Mouse (Mus musculus) spleen, adult 2 months (tissue): ENCODE measurements at regions not wholly inside any gene's neighbourhood (a gene's known extent, or its start where the extent isn't known, plus 50 kb on each side); places are given as distances from the start of the nearest gene placed in this dataset.

ENCODE experiments used
- DNase-seq, 2 experiments: peaks; one replicate each; pipeline versions ENCODE4 v3.0.0 to v3.0.0-alpha.2; 2012 to 2021; ENCODE audit warnings: low spot score in 2 of 2, low read depth in 1 of 2
- H3K27ac ChIP-seq: fragments of 200-500 bp; 2 replicates; pipeline ENCODE4 v1.5.1; 2012; ENCODE audit warnings: low read length, inconsistent platforms; ENCODE audit not compliant: insufficient read depth
- H3K27me3 ChIP-seq: fragments of 200-500 bp; 2 replicates; pipeline ENCODE4 v1.6.1; 2012; ENCODE audit warnings: mild to moderate bottlenecking, moderate library complexity, low read length, inconsistent platforms; ENCODE audit not compliant: control insufficient read depth, insufficient read depth
- H3K36me3 ChIP-seq: fragments of 200-500 bp; 2 replicates; pipeline ENCODE4 v1.6.1; 2012; ENCODE audit warnings: mild to moderate bottlenecking, low read length, inconsistent platforms; ENCODE audit not compliant: control insufficient read depth, insufficient read depth
- H3K4me1 ChIP-seq: fragments of 200-500 bp; 2 replicates; pipeline ENCODE4 v1.6.1; 2011; ENCODE audit warnings: inconsistent platforms; ENCODE audit not compliant: control insufficient read depth, insufficient read depth, insufficient read length
- H3K4me3 ChIP-seq: fragments of 200-500 bp; 2 replicates; pipeline ENCODE4 v1.5.1; 2011; ENCODE audit warnings: mild to moderate bottlenecking, inconsistent platforms; ENCODE audit not compliant: insufficient read depth, insufficient read length; ENCODE audit errors: extremely low read depth
- CTCF ChIP-seq: fragments of 200-500 bp; IDR thresholded peaks from 2 replicates; pipeline ENCODE4 v1.5.1; 2011; ENCODE audit warnings: mild to moderate bottlenecking, inconsistent platforms; ENCODE audit not compliant: insufficient read depth, insufficient read length, insufficient replicate concordance; ENCODE audit errors: extremely low read depth
- POLR2A ChIP-seq: fragments of 200-500 bp; IDR thresholded peaks from 2 replicates; pipeline ENCODE4 v1.6.1; 2011; ENCODE audit warnings: low read depth, low read length, inconsistent platforms
- WGBS: fragments of 180-500 bp; shearing (Covaris S2); methylation state at CpG from one replicate; pipeline ENCODE4 v1.1.7; 2018; 5-methylcytosine and 5-hydroxymethylcytosine counted together

DNA sequence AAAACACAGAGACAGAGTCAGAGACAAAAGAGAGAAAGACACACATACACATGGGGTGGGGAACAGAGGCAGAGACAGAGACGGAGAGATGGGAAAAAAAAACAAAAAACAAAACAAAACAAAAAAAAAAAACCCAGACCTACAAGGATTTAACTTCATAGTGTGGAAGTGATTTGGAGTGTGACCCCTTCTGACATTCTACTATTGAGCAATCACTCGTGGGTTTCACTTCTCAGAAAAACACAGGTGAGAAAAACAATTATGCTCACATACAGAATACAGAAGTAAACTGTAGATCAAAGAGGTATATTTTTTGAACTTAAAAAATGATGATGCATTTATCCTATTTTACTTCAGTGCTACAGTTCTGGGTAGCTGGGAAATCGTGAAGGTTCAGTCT, 326.7 kb upstream of the Actbl2 start:
- no peaks in the 10 kb centered on the region for H3K27me3 ChIP-seq
- 56% methylated on average over 3 of the region's 3 CpGs for WGBS
- H3K27ac ChIP-seq, result no peak overlapping the region
- TF ChIP-seq CTCF, result no peak
- no peak for TF ChIP-seq POLR2A
- H3K36me3 ChIP-seq, result no peaks in the 10 kb centered on the region
- DNase-seq, result no peak
- no peak overlapping the region for H3K4me3 ChIP-seq
- peaks cover 2% of the 10 kb centered on the region; the same call in 1 of the 2 replicates for H3K4me1 ChIP-seq

DNA sequence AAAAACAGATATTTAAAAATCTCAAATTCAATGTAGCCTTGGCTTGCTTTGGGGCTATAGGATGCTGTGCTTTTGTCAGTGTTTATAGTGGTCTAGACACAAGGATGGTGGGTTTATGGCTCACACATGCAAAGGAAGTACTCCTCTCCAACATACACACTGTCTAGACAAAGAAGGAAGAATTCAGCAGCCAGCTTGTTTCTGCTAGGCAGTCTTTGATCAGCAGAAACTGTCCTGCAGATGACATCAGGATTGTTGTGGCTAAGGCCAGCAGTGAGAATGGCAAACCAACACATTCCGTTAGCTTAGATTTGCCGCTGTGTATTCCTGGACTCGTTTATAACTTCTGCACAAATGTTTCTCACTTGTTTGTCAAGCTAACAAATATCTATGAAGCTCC, 325.9 kb upstream of the Actbl2 start:
- H3K27me3 ChIP-seq, result no peaks in the 10 kb centered on the region
- no peak overlapping the region for H3K27ac ChIP-seq
- no peak for DNase-seq
- H3K4me3 ChIP-seq, result no peak overlapping the region
- no peaks in the 10 kb centered on the region for H3K36me3 ChIP-seq
- TF ChIP-seq CTCF, result no peak
- TF ChIP-seq POLR2A, result no peak
- H3K4me1 ChIP-seq, result peaks cover 2% of the 10 kb centered on the region; the same call in 1 of the 2 replicates
- 84% methylated on average over 3 of the region's 3 CpGs for WGBS

DNA sequence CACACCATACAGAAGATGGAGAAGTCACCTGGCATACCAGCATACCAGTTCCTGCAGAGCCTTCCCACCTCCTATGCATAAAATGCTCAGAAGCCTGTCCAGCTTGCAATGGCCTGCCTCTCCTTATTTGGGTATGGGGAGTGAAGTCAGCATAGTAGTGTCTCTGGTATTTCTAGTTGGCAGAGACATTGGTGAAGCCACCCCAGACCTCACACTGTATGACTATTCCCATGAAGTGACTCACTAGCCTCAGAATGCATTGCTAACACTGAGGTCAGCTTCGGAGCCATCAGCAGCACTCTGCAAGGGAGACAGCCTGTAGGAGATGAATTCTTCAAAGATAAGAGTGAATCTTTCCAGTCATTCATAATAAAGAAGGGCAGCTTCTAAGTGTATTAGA, 325.2 kb upstream of the Actbl2 start:
- TF ChIP-seq CTCF (no peak), POLR2A (no peak)

DNA sequence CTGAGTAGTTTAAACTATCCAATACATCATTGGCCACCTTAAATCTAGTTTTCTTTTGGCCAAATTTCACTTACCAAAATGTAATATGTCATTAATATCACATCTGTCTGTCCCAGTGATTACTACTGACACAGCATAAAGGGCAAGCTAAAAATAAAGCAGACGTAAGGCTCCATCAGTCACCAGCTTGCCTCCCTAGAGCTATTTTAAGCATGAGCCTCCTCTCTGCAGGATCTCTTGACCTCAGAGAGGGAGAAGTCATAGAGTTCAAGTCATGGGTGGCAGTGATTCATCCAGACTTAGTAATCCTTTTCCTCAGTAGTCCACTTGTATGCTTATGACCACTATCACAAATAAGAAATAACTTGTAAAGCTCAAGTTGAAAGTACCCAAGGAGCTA, 313.2 kb upstream of the Actbl2 start:
- no peak for TF ChIP-seq POLR2A
- TF ChIP-seq CTCF, result no peak
- no peaks in the 10 kb centered on the region for H3K27me3 ChIP-seq
- H3K4me3 ChIP-seq, result no peak overlapping the region
- no peak for DNase-seq
- WGBS, result 67% methylated on average over 1 of the region's 1 CpGs
- H3K4me1 ChIP-seq, result no peaks in the 10 kb centered on the region
- H3K36me3 ChIP-seq, result no peaks in the 10 kb centered on the region
- no peak overlapping the region for H3K27ac ChIP-seq

More for the DNA sequence above, 325.2 kb upstream of the Actbl2 start:
- WGBS, result 85% methylated on average over 1 of the region's 1 CpGs
- Histone ChIP-seq H3K4me3 (no peak overlapping the region), H3K4me1 (peaks cover 2% of the 10 kb centered on the region; the same call in 1 of the 2 replicates), H3K27ac (no peak overlapping the region), H3K27me3 (no peaks in the 10 kb centered on the region), H3K36me3 (no peaks in the 10 kb centered on the region)
- no peak for DNase-seq

- H3K27ac ChIP-seq, result no peak overlapping the region
- WGBS, result 72% methylated on average over 4 of the region's 4 CpGs
- no peaks in the 10 kb centered on the region for H3K27me3 ChIP-seq
- no peaks in the 10 kb centered on the region for H3K36me3 ChIP-seq
- TF ChIP-seq CTCF (no peak), POLR2A (no peak)
- H3K4me1 ChIP-seq, result no peaks in the 10 kb centered on the region
- DNase-seq, result no peak
- no peak overlapping the region for H3K4me3 ChIP-seq
These were observed 311.7 kb upstream of the Actbl2 start for GRCm38 (mm10) chr13:110942986-110943644.

- Histone ChIP-seq H3K27ac (no peak overlapping the region), H3K4me1 (no peaks in the 10 kb centered on the region), H3K27me3 (no peaks in the 10 kb centered on the region), H3K4me3 (no peak overlapping the region), H3K36me3 (no peaks in the 10 kb centered on the region)
- no peak for DNase-seq
- 45% methylated on average over 4 of the region's 4 CpGs for WGBS
- TF ChIP-seq CTCF, result no peak
- no peak for TF ChIP-seq POLR2A
These were observed 310.8 kb upstream of the Actbl2 start for GRCm38 (mm10) chr13:110944061-110944460.

GRCm38 (mm10) chr13:110944683-110945082, 310.1 kb upstream of the Actbl2 start:
- Histone ChIP-seq H3K27me3 (no peaks in the 10 kb centered on the region), H3K4me1 (no peaks in the 10 kb centered on the region), H3K4me3 (no peak overlapping the region), H3K27ac (no peak overlapping the region), H3K36me3 (no peaks in the 10 kb centered on the region)
- TF ChIP-seq POLR2A (no peak), CTCF (no peak)
- DNase-seq, result no peak
- WGBS, result 81% methylated on average over 5 of the region's 5 CpGs
